Mouse (Mus musculus) kidney, embryonic 14.5 days (tissue): ENCODE measurements around the gene Ppdpf. TPM values are rescaled to one million over a fixed set of nuclear protein-coding genes. Genes with fewer than 3 reads are reported as not detected.

ENCODE experiments used
- ATAC-seq: fragments of 200-750 bp; cut with Nextera tagmentation; 2 replicates; pipeline ENCODE4 v1.8.0; 2017; ENCODE audit warnings: moderate number of reproducible peaks, mild to moderate bottlenecking, moderate TSS enrichment, moderate library complexity; ENCODE audit not compliant: low FRiP score, low TSS enrichment
- H3K27ac ChIP-seq: fragments of 300-500 bp; sonication (generic); 2 replicates; pipeline ENCODE4 v1.5.1; 2014; ENCODE audit warnings: low read depth, mild to moderate bottlenecking, low read length, moderate library complexity, mixed read lengths
- H3K27me3 ChIP-seq: fragments of 300-500 bp; sonication (generic); 2 replicates; pipeline ENCODE4 v1.6.1; 2014; ENCODE audit warnings: mild to moderate bottlenecking, low read length; ENCODE audit not compliant: control insufficient read depth, insufficient read depth
- H3K36me3 ChIP-seq: fragments of 300-500 bp; sonication (generic); 2 replicates; pipeline ENCODE4 v1.6.1; 2014; ENCODE audit warnings: low read length, mixed read lengths; ENCODE audit not compliant: control insufficient read depth, insufficient read depth
- H3K4me1 ChIP-seq: fragments of 300-500 bp; sonication (generic); 2 replicates; pipeline ENCODE4 v1.6.1; 2014; ENCODE audit warnings: low read length, mixed read lengths; ENCODE audit not compliant: control insufficient read depth, insufficient read depth
- H3K4me2 ChIP-seq: fragments of 300-500 bp; sonication (generic); replicated peaks from 2 replicates; pipeline ENCODE4 v1.6.1; 2014; ENCODE audit warnings: low read depth, mild to moderate bottlenecking, low read length
- H3K4me3 ChIP-seq: fragments of 300-500 bp; sonication (generic); 2 replicates; pipeline ENCODE4 v1.5.1; 2014; ENCODE audit warnings: mild to moderate bottlenecking, low read length
- H3K9ac ChIP-seq: fragments of 300-500 bp; sonication (generic); 2 replicates; pipeline ENCODE4 v1.6.1; 2014; ENCODE audit warnings: low read depth, mild to moderate bottlenecking, low read length, moderate library complexity
- H3K9me3 ChIP-seq: fragments of 300-500 bp; sonication (generic); 2 replicates; pipeline ENCODE4 v1.6.1; 2016; ENCODE audit warnings: low read length; ENCODE audit not compliant: control insufficient read depth
- whole genome bisulfite sequencing: fragments of 180-500 bp; shearing (Covaris S2); extraction: QIAGEN DNeasy Blood & Tissue Kit; methylation state at CpG from one replicate; pipeline ENCODE4 v1.1.7; 2014; 5-methylcytosine and 5-hydroxymethylcytosine counted together
- polyA plus RNA-seq: library from polyadenylated mRNA; unstranded; fragments of >200 nt; fragmentation: Nextera tagmentation; extraction: Ambion mirVana; gene quantifications from 2 replicates; pipeline ENCODE4 v1.2.1, GENCODE M21; 2014

Ppdpf gene
- polyA plus RNA-seq, 1 experiment from 2014 or later, result 387 TPM

DNA sequence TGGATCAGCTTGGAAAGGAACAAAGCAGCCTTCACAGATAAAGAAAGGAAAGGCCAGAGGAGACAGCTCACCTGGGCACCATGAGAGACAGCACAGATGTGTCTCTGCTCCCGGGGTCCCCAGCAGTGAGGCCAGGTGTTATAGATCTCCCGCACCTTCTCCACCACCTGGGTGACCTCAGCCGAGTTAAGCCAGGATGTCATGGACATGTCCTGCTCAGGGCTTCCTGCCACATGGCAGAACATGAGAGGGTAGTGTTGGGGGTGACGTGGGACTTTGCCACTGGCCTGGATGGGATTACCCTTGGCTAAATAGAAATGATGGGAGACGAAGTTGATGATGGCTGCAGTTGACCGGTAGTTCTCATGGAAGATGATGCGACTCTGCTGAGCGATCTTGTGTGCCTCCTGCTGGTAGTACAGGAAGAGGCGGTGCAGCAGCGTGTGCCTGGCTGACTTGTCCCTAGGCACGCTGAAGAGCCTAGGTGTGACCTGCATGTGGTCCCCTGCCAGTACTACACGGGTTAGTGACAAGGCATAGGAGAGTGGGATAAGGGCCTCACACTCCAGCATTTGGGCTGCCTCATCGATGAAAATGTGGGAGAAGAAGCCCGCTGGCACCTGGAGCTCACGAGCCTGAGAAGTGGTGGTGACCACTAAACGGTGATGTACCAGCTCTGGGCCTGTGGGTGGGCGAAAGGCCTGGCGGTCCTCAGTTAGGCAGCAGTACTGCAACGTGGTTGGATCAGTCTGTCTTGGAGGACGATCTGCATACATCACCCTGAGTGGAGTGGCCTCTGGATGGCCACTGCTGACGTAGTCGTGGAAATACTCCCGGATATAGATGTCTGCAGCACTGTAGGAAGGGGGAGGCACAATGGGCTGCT, 48.9 kb downstream of the Ppdpf start:
- H3K9me3 ChIP-seq, result no peaks in the 10 kb centered on the region
- no peaks in the 10 kb centered on the region for H3K27me3 ChIP-seq
- no peak overlapping the region for H3K4me3 ChIP-seq
- 86% methylated on average over 23 of the region's 23 CpGs for WGBS
- no peak overlapping the region for H3K4me2 ChIP-seq
- ATAC-seq, result no peak
- no peak overlapping the region for H3K9ac ChIP-seq
- H3K36me3 ChIP-seq, result no peaks in the 10 kb centered on the region; the same call in 1 of the 2 replicates
- no peaks in the 10 kb centered on the region for H3K4me1 ChIP-seq
- H3K27ac ChIP-seq, result no peak overlapping the region

- Histone ChIP-seq H3K27ac (no peak overlapping the region), H3K4me1 (no peaks in the 10 kb centered on the region), H3K4me2 (no peak overlapping the region), H3K9me3 (no peaks in the 10 kb centered on the region), H3K36me3 (no peaks in the 10 kb centered on the region; the same call in 1 of the 2 replicates), H3K27me3 (no peaks in the 10 kb centered on the region), H3K9ac (no peak overlapping the region), H3K4me3 (no peak overlapping the region)
- no peak for ATAC-seq
- 92% methylated on average over 17 of the region's 17 CpGs for WGBS
Observed at GRCm38 (mm10) chr2:181237251-181238014, 50.4 kb downstream of the Ppdpf start.

DNA sequence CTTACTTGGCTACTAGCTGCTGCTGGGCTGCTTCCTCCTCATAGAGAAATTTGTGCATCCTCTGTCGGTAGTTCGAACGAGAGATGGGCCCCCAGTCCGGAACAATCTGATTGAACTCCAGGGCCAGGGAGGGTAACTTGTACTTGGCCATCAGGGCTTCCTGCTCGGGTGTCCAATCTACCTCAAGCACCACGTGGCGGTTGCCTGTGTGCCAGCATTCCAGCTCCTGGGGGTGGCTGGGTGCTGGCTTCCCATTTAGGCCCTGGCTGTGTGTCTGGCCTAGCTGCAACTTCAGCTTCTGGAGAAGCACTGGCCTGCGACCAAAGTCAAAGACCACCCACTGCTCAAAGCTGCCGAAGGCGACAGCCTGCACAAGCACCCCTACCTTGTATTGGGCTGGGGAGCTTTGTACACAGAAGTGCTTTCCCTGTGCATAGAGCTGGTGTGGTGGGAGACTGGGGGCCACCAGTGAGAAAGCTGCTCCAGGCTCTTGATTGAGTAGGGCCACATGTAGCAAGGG, 51.1 kb downstream of the Ppdpf start:
- Histone ChIP-seq H3K9me3 (no peaks in the 10 kb centered on the region), H3K9ac (no peak overlapping the region), H3K27me3 (no peaks in the 10 kb centered on the region), H3K36me3 (no peaks in the 10 kb centered on the region; the same call in 1 of the 2 replicates), H3K4me3 (no peak overlapping the region), H3K4me2 (no peak overlapping the region), H3K4me1 (no peaks in the 10 kb centered on the region), H3K27ac (no peak overlapping the region)
- 75% methylated on average over 10 of the region's 10 CpGs for WGBS
- ATAC-seq, result no peak

Other genes with a start within 250 kb of the Ppdpf start
- 39.0 and 44.1 TPM in 2 replicates for gene Nkain4, start 232.5 kb upstream of the Ppdpf start, polyA plus RNA-seq
- 55.1 and 71.3 TPM in 2 replicates for gene Arfgap1, start 220.0 kb upstream of the Ppdpf start, polyA plus RNA-seq
- gene Col20a1, start 200.7 kb upstream of the Ppdpf start, polyA plus RNA-seq, result 0.21 and 0.50 TPM in 2 replicates
- 3.8 and 5.3 TPM in 2 replicates for gene Chrna4, start 143.7 kb upstream of the Ppdpf start, polyA plus RNA-seq
- gene Kcnq2, start 51.9 kb upstream of the Ppdpf start, polyA plus RNA-seq, result not detected in 2 replicates
- gene Eef1a2, start 30.2 kb upstream of the Ppdpf start, polyA plus RNA-seq, result not detected in 2 replicates
- not detected in 2 replicates for gene Ptk6, start 15.5 kb downstream of the Ppdpf start, polyA plus RNA-seq
- 0.14 and 0.24 TPM in 2 replicates for gene Srms, start 25.9 kb downstream of the Ppdpf start, polyA plus RNA-seq
- gene Fndc11, start 32.8 kb downstream of the Ppdpf start, polyA plus RNA-seq, result 0.58 TPM in 1 of 2 replicates, not detected in the other
- gene Helz2, start 54.8 kb downstream of the Ppdpf start, polyA plus RNA-seq, result 1.3 and 1.4 TPM in 2 replicates
- 9.4 and 17.9 TPM in 2 replicates for gene Gmeb2, start 100.8 kb downstream of the Ppdpf start, polyA plus RNA-seq
- 0.46 and 0.62 TPM in 2 replicates for gene Stmn3, start 127.3 kb downstream of the Ppdpf start, polyA plus RNA-seq
- 40.0 and 59.2 TPM in 2 replicates for gene Rtel1, start 132.5 kb downstream of the Ppdpf start, polyA plus RNA-seq
- 25.7 and 39.0 TPM in 2 replicates for gene Zgpat, start 177.7 kb downstream of the Ppdpf start, polyA plus RNA-seq
- gene Arfrp1, start 178.2 kb downstream of the Ppdpf start, polyA plus RNA-seq, result 51.5 and 53.9 TPM in 2 replicates
- gene Lime1, start 192.8 kb downstream of the Ppdpf start, polyA plus RNA-seq, result 17.3 and 22.1 TPM in 2 replicates